Mouse (Mus musculus): ENCODE results near the gene Vdr.
A peak's percentile ranks its signal among the peaks of the same experiment; 100 is the strongest.

The Vdr gene

DNA sequence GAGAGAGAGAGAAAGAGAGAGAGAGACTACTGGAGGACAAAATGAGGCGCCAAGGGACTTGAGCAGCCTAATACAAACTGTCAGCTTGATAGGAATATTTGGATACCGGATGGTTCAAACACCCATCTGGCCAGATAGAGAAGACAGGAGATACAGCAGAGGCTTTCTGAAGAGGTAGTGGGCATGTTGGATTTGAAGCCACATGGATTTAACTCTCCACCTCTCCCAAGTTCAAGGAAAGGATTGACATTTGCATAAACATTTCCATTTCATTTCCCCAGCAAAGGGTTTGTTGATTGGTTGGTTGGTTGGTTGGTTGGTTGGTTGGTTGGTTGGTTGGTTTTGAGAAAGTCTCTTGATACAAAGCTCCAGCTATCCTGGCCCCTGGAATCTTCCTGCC lies 62.6 kb downstream of the Vdr start:
- DNase-seq (ENCODE audit: low read depth, low spot score): no peak

DNA sequence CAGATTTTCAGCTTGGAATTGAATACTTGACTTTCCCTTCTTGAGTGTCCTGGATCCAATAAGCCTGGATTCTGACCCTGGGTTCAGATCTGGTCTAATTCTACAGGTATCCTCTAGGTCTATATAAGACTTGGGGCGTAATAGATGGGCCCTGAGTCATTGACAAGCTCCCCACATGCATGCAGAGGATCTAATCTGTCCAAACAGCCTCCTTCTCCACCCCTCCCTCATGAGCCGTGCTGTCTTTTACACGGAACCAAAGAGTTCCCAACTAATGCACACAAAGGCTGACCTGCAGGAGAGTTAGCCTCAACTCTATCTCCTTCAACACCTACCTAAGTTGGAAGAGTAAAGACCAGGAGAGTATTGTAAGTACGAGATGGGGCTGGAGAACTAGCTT lies 63.1 kb downstream of the Vdr start:
- no peak for DNase-seq (ENCODE audit: low read depth, low spot score)

DNA sequence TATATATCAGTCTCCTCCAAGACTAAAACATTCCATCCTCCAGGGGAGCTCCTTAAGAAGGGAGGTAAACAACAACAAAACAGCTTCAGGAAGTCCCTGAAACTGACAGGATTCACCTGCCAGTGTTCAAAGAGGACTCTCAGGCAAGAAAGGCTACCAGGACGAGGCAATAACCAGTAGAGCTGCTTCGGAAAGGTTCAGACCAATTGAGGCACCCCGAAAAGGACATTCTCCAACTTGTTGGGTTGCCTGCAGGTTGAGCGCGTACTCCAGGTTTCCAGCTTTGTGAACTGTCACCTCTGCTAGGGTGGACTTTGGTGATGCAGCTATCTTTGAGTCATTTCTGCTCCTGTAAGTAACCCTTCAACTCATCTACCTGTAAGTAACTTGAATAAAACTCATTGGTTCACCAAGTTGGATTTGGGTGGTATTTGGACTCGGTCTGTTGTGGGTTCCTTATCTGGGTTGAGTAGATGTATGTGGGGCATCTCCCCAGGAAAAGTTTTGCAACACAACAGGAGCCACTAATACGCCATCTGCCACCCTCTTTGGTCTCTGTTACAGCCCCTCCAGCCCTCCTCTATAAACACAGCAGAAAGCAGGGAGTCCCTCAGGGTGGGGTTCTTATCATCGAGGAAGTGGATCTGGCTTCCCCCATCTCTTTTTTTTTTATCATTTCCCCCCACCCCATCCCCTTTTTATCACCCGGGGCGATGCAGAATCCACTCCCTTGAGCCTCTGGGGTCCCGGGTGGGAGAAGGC lies 64.1 kb downstream of the Vdr start:
- DNase-seq (ENCODE audit: low read depth, low spot score): no peak

DNA sequence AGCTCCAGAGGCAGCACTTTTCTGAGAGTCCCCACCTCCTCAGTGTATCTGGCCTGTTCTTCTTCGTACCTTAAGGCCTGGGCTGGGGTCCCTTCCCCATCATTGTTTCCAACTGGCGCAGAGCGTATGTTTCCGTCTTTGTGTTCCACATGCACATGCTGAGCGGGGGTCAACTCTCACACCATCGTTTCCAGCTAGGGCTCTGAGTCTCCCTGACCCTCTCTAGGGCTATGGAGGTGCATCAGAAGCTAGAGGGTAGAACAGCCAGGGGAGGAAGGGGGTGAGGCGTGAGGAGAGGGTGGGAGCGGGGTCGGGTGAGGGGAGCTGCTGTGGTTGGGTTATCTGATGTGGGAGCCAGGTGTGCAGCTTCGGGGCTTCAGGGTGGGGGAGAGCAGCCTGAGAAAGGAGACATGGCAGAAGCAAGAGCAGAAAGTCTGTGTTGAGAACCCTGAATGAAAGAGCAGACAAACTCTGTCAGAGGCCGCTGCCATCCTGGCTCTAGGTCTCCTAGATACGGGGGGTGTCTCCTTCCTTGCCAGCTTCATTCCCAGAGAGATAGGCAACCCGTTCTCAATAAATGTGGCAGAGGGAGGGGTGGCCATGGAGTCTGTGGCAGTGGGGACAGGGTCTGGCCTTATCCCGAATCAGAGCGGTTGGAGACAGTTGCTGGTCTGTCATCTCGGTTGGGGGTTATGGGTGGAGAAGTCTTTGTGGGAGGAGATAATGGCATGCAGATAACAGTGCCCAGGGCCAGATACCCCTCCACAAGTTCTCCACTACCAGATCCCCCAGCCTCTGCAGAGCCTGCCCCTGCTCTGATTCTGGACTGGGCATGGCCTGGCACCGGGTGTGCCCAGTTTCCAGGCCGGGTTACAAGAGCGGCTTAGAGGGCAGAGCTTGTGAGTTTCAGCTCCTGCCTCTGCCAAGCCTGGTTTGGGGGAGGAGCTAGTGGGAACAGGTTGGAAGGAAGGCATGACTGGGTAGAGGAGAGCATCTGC lies 66.1 kb downstream of the Vdr start, which contains the start of gene Hdac7:
Gene Hdac7 (minus strand): TSS at position 466 of the 998 bp plus-strand sequence.
- no peak for DNase-seq (ENCODE audit: low read depth, low spot score)

DNA sequence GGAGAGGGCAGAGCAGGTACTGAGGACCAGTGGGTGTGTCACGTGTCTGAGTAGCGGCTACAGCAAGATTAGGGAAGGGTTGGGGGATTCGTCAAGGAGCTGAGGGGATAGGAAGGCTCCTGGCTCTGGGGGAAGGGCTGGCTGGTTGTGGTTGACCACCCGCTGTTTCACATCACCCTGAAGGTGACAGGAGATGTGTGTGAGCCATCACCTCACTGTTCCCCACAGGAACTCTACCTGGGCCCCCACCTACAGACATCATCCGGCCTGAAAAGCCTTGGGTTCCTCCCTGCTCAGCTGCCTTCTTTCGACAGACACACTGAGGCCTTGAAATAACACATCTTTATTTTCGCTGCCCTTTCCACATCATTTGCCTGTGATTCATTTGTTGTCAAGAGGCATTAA lies 67.2 kb downstream of the Vdr start:
- no peak for DNase-seq (ENCODE audit: low read depth, low spot score)

DNA sequence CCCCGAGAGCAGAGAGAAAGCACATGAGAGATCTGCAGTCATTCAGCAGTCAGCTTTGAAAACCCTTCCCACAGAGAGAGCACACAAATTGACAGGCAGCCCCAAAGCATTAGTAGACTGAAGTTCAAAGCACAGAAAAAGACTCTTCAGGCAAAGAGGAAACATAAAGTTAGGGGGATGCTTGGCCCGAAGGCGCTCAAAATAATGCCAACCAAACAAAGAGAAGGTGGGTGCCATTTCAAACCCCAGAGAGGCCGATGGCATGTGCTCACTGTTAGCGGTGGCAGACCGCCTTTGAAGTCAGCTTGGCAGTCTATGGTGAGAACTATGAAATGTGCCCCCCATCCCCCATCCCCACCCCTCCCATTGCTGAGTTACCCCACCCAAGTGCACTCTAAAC lies 68.4 kb downstream of the Vdr start:
- no peak for DNase-seq (ENCODE audit: low read depth, low spot score)

DNA sequence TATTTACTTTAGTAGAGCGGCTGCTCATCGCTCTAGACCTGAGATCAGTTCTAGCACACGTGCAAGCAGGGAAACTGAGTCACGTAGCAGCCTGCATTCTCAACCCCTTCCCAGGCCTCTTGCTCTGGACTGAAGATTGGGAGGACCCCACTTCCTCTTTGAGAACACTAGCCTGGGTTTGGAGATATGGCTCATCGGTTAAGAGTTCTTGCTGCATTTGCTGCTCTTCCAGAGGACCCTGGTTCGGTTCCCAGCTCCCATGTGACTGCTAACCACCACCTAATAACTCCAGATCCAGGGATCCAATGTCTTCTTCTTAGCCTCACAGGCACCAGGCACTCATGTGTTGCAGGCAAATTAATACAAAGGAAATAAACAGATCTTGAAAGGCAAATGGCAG lies 69.0 kb downstream of the Vdr start:
- no peak for DNase-seq (ENCODE audit: low read depth, low spot score)

DNA sequence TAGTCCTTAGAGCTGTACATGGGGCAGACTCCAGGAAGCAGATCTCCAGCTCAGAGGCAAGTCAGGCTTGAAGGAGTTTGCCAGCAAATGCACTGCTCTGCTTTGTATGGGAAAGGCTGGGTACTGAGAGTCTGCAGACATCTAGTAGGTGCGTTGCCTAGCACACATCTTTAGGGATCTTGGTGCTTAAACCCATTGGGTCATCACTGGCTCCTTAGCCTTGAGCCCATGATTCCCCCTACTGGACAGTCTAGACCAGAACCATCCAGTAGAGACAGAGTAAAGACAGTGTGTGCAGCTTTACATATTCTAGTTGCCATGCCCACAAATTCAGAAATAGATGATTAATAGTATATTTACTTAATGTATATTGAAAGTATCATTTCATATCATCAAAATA lies 69.6 kb downstream of the Vdr start:
- peak; percentile 34 for DNase-seq (ENCODE audit: low read depth, low spot score)

DNA sequence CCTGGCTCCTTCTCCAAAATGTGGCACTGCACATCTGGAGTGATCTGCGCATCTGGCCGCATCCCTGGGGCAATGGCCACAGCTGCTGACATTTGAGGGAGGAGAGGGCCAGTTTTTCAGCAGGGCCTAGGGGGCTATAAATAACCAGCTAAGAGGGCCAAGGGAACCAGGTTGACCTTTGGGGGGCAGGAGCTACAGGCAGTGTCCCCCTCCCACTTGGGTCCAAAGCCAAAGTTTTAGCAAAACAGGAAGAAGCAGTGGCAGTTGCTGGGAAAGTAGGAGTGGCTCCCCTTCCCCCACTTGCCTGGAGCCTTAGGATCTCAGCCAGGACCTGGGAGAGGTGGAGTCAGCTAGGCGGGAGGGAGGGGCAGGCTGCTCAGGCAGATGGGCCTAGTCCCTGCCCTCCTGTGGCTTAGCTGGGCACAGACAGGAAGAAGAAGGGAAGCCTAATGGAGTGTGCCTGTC lies 70.4 kb downstream of the Vdr start:
- DNase-seq (ENCODE audit: low read depth, low spot score): peak; percentile 96

DNA sequence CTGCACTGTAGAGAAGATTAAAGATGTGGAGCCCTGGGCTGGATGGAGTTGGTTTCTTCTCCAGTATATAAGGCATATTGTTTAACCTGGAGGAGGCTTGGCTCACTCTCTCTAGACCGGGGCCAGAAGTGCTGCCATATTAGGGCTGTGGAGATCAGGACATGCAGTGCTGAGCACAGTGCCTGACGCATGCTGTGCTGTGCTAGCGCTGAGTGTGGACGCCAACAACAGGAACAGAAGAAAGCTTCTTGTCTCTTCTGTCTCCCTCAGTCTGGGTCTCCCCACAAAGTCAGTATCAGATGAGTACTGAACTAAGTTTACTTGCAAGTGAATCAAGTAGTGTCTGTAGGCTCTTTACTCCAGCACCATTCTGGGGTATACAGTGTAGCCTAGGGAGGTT lies 71.0 kb downstream of the Vdr start:
- DNase-seq (ENCODE audit: low read depth, low spot score): peak; percentile 47

DNA sequence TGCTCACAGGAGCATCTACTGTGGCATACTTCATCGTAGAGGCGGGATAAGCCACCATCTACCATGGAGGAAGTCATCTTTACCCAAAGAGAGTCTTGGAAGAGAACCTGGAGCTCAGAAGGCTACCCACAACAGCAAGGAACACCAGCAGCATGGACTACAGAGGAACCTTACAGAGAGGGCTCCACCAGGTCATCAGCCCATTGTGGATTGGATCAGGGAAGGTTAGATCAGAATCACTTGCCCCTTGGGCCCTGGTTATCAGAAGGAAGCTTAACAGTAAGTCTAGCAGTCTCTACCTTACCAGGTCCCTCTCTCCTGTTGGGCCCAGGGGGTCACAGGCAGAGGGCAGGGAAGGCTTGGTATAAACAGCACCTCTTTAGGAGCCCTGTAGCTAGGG lies 71.4 kb downstream of the Vdr start:
- DNase-seq (ENCODE audit: low read depth, low spot score): peak; percentile 25

DNA sequence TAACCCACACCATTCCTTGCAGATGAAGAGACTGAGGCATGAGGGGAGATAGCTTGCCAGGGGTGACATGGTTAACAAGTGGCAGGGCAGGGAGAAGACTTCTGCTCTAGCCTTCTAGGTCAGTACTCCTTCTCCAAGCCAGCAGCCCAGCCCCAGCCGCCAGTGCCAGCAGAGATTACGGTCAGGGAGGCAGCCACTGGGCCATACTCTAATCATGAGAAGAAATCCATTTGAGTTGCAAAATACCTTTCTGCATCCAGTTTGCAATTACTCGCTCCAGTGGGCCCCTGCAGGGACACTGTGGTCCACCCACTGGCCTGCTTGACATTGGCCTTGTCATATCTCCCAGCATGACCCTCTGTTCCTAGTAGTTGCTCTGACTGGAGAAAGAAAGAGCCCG lies 72.0 kb downstream of the Vdr start:
- DNase-seq (ENCODE audit: low read depth, low spot score): peak; percentile 31

DNA sequence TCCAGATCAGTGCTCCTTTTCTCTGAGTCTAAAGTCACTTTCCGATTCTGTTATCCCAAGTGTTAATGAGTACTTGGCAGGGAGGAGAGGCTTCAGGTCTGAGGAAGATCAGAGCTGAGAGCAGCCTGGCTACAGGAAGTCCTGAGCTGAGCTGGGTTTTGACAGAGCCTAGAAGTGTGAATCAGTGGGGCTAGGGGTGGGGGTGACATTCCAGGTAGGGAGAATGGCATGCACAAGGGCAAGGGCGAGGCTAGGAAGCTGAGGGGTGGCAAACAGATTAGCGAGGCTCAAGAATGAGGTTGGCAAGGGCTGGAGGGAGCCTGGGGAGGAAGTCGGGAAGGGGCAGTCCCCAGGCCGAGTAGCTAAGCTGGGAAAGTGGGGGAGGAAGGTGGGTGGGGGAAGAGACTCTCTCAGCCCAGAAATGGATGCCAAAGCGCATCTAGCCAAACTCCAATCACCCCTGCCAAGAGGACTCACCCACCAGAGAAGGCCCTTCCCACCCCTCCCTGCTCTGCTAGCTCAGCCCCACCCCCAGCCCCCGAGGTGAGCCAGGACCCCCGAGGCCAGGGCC lies 72.9 kb downstream of the Vdr start:
- DNase-seq (ENCODE audit: low read depth, low spot score): peak; percentile 76

DNA sequence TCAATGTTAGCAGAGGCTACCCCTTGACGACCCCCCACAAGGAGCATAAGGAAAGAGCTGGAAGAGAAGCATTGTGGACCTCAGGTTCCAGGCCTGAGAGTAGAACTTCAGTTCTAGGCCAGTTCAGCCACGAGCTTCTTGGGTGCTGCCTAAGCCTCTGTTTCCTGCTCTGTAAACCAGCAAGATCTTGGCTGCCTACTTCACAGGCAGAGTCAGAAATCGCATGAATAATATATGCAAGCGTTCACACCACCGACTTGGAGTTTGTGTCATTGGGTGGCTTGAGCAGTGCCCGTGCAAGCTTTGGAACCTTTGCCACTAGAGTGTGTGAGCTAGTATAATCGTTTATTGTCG lies 73.6 kb downstream of the Vdr start:
- peak; percentile 47 for DNase-seq (ENCODE audit: low read depth, low spot score)

DNA sequence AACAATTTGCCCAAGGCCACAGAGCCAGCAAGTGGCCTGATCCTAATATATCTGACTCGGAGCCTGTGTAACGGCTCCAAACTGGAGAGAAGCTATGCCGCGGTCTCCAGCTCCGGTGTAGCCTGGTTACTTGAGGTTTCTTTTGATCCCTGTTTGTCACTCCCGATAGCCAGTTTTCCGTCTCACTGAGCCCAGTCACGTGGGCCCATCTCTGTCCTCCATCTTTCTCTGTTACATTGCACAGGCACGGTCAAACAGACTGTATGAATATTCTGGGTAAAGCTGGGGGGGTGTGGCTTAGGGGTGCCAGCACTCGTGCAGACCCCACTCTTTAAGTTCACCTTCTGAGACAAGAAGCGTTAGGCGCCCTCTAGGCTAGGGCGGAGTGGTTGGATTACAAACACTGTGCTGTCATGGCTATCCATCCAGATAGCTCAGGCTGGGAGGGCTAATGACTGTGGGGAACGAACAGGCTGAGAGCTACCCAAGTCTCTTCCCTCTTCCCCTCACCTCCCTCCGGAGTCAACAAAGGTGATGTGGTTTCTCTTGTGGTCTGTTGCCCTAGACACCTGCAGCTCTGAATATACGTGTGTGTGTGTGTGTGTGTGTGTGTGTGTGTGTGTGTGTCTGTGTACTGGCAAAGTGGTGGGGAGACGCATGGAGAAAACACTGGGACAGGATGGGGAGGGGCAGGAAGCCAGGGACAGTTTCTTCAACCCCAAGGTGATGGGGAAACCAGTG lies 74.1 kb downstream of the Vdr start:
- no peak for DNase-seq (ENCODE audit: low read depth, low spot score)

DNA sequence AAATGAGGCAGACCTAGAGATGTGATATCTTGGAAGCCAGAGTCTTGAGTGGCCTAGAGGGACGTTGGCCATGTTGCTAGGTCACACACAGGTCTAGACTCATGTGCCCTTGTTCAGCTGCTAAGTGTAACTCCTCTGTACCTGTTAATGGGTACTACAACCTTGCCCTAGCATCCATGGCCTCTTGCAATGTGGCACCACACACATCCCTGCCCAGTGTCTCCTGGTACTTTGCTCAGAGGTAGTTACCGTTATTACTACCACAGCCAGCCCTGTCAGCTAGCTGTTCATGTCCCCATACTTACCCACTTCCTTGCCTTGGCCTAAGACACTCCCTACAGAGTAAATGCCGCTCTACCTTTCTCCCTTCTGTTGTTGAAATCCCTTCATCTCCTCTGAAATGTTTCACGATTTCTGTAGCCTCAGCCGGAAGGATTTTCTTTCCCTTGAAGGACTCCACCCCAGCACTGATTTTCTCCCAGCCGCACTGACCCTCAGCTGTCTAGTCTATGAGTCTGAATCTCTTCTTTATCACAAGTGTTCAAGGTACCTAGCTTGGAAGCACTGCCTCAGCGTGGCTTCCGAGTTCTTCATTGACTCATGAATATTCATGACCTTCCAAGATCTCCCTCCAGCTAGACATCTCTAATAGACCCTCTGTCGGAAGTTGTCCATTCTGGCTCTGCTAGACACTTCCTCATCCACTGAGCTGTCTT lies 77.5 kb downstream of the Vdr start:
- DNase-seq (ENCODE audit: low read depth, low spot score): peak; percentile 8

DNA sequence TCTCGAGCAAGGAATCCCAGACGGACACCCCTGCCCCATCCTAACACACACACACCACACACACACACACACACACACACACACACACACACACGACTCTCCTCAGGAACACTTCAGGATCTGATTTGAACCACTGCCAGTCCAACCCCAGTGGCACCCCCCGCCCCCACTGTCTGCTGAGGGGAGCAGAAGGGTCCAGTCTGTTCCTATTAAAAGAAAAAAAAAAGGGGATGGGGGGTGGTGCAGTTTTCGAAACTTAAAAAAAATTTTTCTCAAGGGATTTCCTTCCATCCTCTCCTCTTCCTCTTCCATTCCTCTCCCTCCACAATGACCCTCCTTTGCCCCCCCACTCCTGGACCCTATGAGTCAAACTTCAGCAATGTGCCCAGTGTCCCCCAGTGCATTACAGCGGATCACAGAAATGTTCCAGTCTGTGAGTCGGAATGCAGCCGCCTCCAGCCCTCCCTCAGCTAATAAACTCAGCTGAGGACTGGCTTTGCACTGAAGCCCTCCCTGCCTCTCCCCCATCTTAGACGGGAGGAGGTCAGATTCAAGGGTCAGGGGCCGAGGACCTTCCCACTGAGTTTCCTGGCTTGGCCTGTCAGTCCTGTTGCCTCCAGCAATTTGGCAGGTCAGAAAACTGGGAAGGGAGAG lies 78.3 kb downstream of the Vdr start:
- peak; percentile 94 for DNase-seq (ENCODE audit: low read depth, low spot score)

DNA sequence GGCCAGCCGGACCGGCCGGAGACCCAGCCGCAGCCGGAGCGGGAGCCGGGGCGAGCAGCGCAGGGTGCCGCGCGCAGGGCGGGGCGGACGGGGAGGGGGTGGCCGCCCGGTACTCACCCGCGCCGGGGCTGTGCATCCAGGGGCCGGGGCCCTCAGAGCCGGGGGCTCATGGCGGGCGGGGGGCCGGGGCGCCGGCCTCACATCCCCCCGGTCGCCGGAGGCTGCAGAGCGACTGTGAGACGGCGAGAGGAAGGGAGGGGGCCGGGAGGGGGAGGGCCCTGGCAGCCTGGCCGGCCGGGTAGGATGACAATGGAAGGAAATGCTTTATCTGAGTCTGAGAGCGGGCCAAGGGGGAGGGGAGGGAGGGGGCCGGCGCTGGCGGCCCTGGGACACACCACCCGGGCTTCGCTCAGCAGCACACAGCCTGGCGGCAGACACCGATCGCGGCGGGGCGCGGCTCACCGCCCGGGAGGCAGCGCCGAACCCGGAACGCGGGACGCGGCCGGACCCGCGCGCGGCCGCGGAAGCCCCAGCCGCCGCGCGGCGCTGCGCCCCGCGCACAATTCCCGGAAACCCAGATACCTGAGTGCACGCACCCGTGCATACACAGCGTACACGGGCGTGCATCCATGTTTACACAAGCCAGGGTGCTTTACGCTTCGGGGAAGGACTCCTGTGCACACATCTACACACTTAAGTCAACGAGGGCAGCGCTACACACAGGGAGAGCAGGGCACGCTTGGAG lies 79.0 kb downstream of the Vdr start:
- peak; percentile 83 for DNase-seq (ENCODE audit: low read depth, low spot score)

DNA sequence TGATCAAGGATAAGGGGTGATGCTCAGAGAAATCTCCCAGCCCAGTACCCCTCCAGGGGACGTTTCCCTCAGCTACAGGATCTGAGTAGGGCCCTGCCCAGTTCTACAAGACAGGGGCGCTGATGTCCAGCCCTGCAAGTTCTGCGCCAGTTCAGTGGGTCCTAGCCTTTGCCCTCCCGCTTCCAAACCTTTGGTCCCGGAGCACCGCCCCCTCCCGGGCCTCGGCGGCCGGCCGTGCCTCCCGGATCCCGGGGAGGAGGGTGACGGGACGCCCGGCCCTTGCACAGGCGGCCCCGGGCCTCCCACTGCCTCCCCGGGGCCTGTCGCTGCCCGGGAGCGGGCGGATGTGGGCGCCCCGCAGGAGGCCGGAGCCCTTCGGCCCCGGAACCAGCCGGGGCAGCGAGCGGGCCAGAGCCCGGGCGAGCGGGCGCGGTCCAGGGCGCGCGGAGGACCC lies 79.6 kb downstream of the Vdr start:
- DNase-seq (ENCODE audit: low read depth, low spot score): peak; percentile 62

Measured in 3T3-L1 (cell line).